Mouse (Mus musculus) hindbrain, postnatal 0 days (tissue): ENCODE measurements around the gene Heatr5b. TPM values are rescaled to one million over a fixed set of nuclear protein-coding genes. Genes with fewer than 3 reads are reported as not detected.

Experiments
- ATAC-seq: fragments of 200-750 bp; cut with Nextera tagmentation; 2 replicates; pipeline ENCODE4 v1.8.0; 2017; ENCODE audit warnings: mild to moderate bottlenecking, moderate TSS enrichment, moderate library complexity
- DNase-seq: peaks from one replicate; pipeline ENCODE4 v3.0.0-alpha.2; 2015; ENCODE audit warnings: low spot score
- H3K27ac ChIP-seq: fragments of 300-500 bp; sonication (generic); 2 replicates; pipeline ENCODE4 v1.5.1; 2014; ENCODE audit warnings: mild to moderate bottlenecking
- H3K27me3 ChIP-seq: fragments of 300-500 bp; sonication (generic); 2 replicates; pipeline ENCODE4 v1.6.1; 2014; ENCODE audit warnings: low read length, mixed read lengths; ENCODE audit not compliant: insufficient read depth
- H3K36me3 ChIP-seq: fragments of 300-500 bp; sonication (generic); 2 replicates; pipeline ENCODE4 v1.6.1; 2014; ENCODE audit warnings: low read length, mixed read lengths; ENCODE audit not compliant: insufficient read depth
- H3K4me1 ChIP-seq: fragments of 300-500 bp; sonication (generic); 2 replicates; pipeline ENCODE4 v1.6.1; 2014; ENCODE audit warnings: antibody characterized with exemption, low read length, mixed read lengths; ENCODE audit not compliant: insufficient read depth
- H3K4me2 ChIP-seq: fragments of 300-500 bp; sonication (generic); 2 replicates; pipeline ENCODE4 v1.6.1; 2014; ENCODE audit warnings: low read depth, mild to moderate bottlenecking, low read length, moderate library complexity, mixed read lengths
- H3K4me3 ChIP-seq: fragments of 300-500 bp; sonication (generic); 2 replicates; pipeline ENCODE4 v1.5.1; 2014; ENCODE audit warnings: low read length
- H3K9ac ChIP-seq: fragments of 300-500 bp; sonication (generic); replicated peaks from 2 replicates; pipeline ENCODE4 v1.6.1; 2014; ENCODE audit warnings: mild to moderate bottlenecking, low read length, moderate library complexity, mixed read lengths
- H3K9me3 ChIP-seq: fragments of 300-500 bp; sonication (generic); 2 replicates; pipeline ENCODE4 v1.6.1; 2016; ENCODE audit warnings: low read length, mixed read lengths
- CTCF ChIP-seq: IDR thresholded peaks from 2 replicates; pipeline ENCODE4 v1.5.1; 2016; ENCODE audit warnings: antibody characterized with exemption, control low read depth, low read depth
- WGBS: fragments of 180-500 bp; shearing (Covaris S2); extraction: QIAGEN DNeasy Blood & Tissue Kit; methylation state at CpG from one replicate; pipeline ENCODE4 v1.1.7; 2014; 5-methylcytosine and 5-hydroxymethylcytosine counted together
- polyA plus RNA-seq: library from polyadenylated mRNA; unstranded; fragments of >200 nt; fragmentation: Nextera tagmentation; extraction: Ambion mirVana; gene quantifications from 2 replicates; pipeline ENCODE4 v1.2.1, GENCODE M21; 2015
- total RNA-seq: library from RNA; depleted of rRNA; stranded (reverse); fragments of >200 nt; gene quantifications from 2 replicates; pipeline ENCODE4 v1.2.3, GENCODE M21; 2014

Heatr5b gene
- total and polyA plus RNA-seq, 2 experiments from 2014 or later: 9.0 to 48.1 TPM

GRCm38 (mm10) chr17:78748440-78748839 lies 86.7 kb downstream of the Heatr5b start:
- no peak overlapping the region for H3K27ac ChIP-seq
- no peaks in the 10 kb centered on the region for H3K4me1 ChIP-seq
- TF ChIP-seq CTCF: no peak
- H3K9ac ChIP-seq: no peak overlapping the region
- H3K27me3 ChIP-seq: no peaks in the 10 kb centered on the region
- H3K9me3 ChIP-seq: no peaks in the 10 kb centered on the region
- no peak overlapping the region for H3K4me3 ChIP-seq
- DNase-seq (no peak), ATAC-seq (no peak)
- no peak overlapping the region for H3K4me2 ChIP-seq
- peaks cover 4% of the 10 kb centered on the region; the same call in 1 of the 2 replicates for H3K36me3 ChIP-seq
- WGBS: 83% methylated on average over 9 of the region's 9 CpGs

- no peaks in the 10 kb centered on the region for H3K9me3 ChIP-seq
- no peak overlapping the region for H3K27ac ChIP-seq
- H3K36me3 ChIP-seq: no peaks in the 10 kb centered on the region
- no peak overlapping the region for H3K9ac ChIP-seq
- ATAC-seq (no peak), DNase-seq (no peak)
- 48% methylated on average over 1 of the region's 1 CpGs for WGBS
- H3K27me3 ChIP-seq: no peaks in the 10 kb centered on the region
- H3K4me2 ChIP-seq: no peak overlapping the region
- H3K4me1 ChIP-seq: peaks cover 4% of the 10 kb centered on the region
- TF ChIP-seq CTCF: peak; percentile 28
- no peak overlapping the region for H3K4me3 ChIP-seq
Observed at GRCm38 (mm10) chr17:78738416-78738815, 96.7 kb downstream of the Heatr5b start.

DNA sequence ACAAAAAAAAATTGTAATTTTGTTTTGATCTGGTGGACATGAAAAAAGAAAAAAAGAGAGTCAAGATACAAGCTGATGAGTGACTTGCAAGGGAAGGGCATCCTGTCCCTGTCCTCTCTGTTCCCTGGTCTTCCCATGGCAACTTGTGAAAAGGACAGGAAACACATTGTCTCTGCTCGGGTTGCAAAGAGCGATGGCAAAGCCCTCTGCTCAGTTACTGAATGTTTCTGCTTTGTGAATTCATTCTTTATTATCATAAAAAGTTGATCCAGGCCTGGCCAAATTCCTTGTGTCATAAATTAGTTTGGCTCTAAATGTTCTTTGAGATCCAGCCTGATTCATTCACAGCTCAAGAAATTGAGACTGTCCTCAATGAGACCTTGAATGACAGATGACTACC lies 97.4 kb downstream of the Heatr5b start:
- 17% methylated on average over 2 of the region's 2 CpGs for WGBS
- Histone ChIP-seq H3K4me2 (no peak overlapping the region), H3K9ac (no peak overlapping the region), H3K9me3 (no peaks in the 10 kb centered on the region), H3K4me3 (no peak overlapping the region), H3K36me3 (no peaks in the 10 kb centered on the region), H3K27me3 (no peaks in the 10 kb centered on the region), H3K4me1 (peaks cover 4% of the 10 kb centered on the region), H3K27ac (no peak overlapping the region)
- DNase-seq (no peak), ATAC-seq (no peak)
- no peak for TF ChIP-seq CTCF

GRCm38 (mm10) chr17:78737096-78737495 lies 98.1 kb downstream of the Heatr5b start, which contains the start of gene Strn:
TSS of gene Strn (minus strand) at chr17:78737196.
- Histone ChIP-seq H3K9me3 (no peaks in the 10 kb centered on the region), H3K4me2 (peak within 1 kb of the TSS; percentile 73), H3K27me3 (no peaks in the 10 kb centered on the region), H3K4me1 (peaks cover 7% of the 10 kb centered on the region), H3K36me3 (no peaks in the 10 kb centered on the region), H3K4me3 (peak within 1 kb of the TSS; percentile 98), H3K27ac (peak within 1 kb of the TSS; percentile 82), H3K9ac (peak within 1 kb of the TSS; percentile 92)
- WGBS: 35% methylated on average over 4 of the region's 4 CpGs
- no peak for DNase-seq
- no peak for ATAC-seq
- TF ChIP-seq CTCF: no peak

DNA sequence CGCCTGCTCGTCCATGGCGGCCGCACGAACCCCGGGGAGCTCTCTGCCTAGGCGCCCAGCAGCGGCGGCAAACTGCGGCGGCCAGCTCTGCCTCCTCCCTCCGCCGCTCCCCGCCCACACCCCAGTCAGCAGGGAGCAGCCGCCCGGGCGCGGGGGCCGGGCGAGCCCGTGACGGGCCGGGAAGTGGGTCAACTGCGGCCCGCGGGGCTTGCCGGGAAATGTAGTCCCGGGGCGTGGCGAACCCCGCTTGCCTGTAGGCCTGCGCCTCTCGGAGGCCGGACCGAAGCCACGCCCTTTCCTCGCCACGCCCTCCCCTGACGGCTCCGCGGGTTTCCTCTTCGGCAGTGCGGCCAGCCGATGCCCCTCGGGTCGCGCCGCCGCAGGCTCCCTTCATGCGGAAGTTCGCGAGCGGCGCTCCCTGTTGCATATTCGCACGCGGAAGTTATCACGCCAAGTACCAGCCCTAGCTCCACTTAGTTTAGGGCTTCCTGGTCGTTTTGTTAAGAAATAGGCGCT lies 98.6 kb downstream of the Heatr5b start:
- Histone ChIP-seq H3K36me3 (no peaks in the 10 kb centered on the region), H3K9ac (peak overlapping the region; percentile 92), H3K9me3 (no peaks in the 10 kb centered on the region), H3K4me2 (peak overlapping the region; percentile 73), H3K27me3 (no peaks in the 10 kb centered on the region), H3K27ac (peak overlapping the region; percentile 82), H3K4me1 (peaks cover 9% of the 10 kb centered on the region), H3K4me3 (peak overlapping the region; percentile 98)
- peak; percentile 99 for ATAC-seq
- peak; percentile 97 for DNase-seq
- no peak for TF ChIP-seq CTCF
- under 1% methylated on average over 45 of the region's 60 CpGs for WGBS

DNA sequence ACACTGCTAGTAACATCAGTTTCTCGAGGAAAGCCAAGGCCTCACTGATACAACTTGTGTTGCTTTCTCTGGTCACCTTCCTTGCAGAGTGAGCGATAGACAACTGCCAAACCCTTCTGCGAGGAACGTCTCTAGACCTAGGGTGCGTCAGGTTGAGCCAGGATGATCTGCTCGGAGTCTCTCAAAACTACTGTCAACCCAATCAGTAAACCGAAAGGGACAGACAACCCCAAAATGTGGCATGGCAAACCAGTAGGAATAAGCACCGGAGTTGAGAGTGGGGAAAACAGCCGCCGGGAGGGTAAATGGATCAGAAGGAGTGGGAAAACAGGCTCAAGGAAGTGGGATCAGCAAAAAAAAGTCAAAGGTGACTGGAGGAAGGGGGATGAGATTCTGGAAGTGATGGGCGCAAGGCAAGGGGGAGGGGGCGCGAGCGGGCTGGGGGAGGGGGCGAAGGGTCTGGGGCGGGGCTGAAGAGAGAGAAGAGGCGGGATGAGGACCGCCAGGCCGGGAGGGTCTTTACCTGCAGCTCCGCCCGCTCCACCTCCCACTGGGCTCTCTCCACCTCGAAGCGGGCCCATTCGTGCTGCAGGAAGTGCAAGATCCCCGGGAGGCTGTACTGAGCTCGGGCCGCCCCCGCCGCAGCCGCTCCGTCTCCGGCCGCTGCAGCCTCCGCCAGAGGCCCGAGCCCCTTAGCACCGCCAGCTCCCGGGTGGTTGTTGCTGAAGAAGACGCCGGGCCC lies 99.3 kb downstream of the Heatr5b start:
- no peaks in the 10 kb centered on the region for H3K27me3 ChIP-seq
- peak overlapping the region; percentile 92 for H3K9ac ChIP-seq
- ATAC-seq (no peak; the same call in 1 of the 2 replicates), DNase-seq (peak; percentile 56)
- 2% methylated on average over 24 of the region's 39 CpGs for WGBS
- peak overlapping the region; percentile 98 for H3K4me3 ChIP-seq
- H3K4me2 ChIP-seq: peak overlapping the region; percentile 73
- H3K36me3 ChIP-seq: no peaks in the 10 kb centered on the region
- no peaks in the 10 kb centered on the region for H3K9me3 ChIP-seq
- peak overlapping the region; percentile 82 for H3K27ac ChIP-seq
- peaks cover 9% of the 10 kb centered on the region for H3K4me1 ChIP-seq
- no peak for TF ChIP-seq CTCF

DNA sequence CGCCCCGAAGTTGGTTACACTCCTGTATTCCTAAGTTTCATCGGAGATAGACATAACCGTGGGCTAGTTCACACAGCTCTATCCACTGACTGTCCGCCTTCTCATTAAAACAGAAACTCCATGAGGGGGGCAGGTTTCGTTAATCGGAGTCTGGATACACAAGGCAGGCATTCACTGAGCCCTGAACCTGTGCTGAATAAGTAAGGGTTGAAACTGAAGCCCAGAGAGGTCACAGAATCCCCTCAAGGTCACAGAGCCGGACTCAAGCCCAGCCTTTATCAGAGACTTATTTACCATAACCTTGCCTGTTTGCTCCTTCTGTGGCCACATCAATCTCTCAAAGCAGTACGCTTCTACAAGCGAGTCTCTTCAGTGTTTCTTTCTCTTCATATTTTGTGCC lies 100.4 kb downstream of the Heatr5b start:
- Histone ChIP-seq H3K4me3 (peak overlapping the region; percentile 98; the same call in 1 of the 2 replicates), H3K27me3 (no peaks in the 10 kb centered on the region), H3K9ac (no peak overlapping the region), H3K4me1 (peaks cover 9% of the 10 kb centered on the region), H3K36me3 (no peaks in the 10 kb centered on the region), H3K4me2 (peak overlapping the region; percentile 73), H3K9me3 (no peaks in the 10 kb centered on the region), H3K27ac (no peak overlapping the region)
- TF ChIP-seq CTCF: no peak
- ATAC-seq: no peak
- DNase-seq: no peak
- 71% methylated on average over 10 of the region's 10 CpGs for WGBS
